Mouse (Mus musculus): ENCODE results near the gene Aspg.

GRCm38 (mm10) chr12:112108696-112109445, 2.4 kb downstream of the Aspg start:
- TF ChIP-seq CTCF (IDR thresholded peaks at IDR 0.05; ENCODE audit: low read depth) = no peak
- TF ChIP-seq EP300 (IDR thresholded peaks at IDR 0.05; ENCODE audit: low read depth) = no peak
